Mouse (Mus musculus) lung, embryonic 14.5 days (tissue): ENCODE results near the gene Akirin2. TPM values are rescaled to one million over a fixed set of nuclear protein-coding genes. Genes with fewer than 3 reads are reported as not detected.

Source experiments
- ATAC-seq: fragments of 200-750 bp; cut with Nextera tagmentation; 2 replicates; pipeline ENCODE4 v1.8.0; 2017; ENCODE audit warnings: mild to moderate bottlenecking, moderate TSS enrichment, moderate library complexity; ENCODE audit not compliant: insufficient read depth
- DNase-seq: peaks from one replicate; pipeline ENCODE4 v3.0.0-alpha.2; 2015
- H3K27ac ChIP-seq: fragments of 300-500 bp; sonication (generic); 2 replicates; pipeline ENCODE4 v1.5.1; 2014; ENCODE audit warnings: low read depth, mild to moderate bottlenecking, moderate library complexity
- H3K27me3 ChIP-seq: fragments of 300-500 bp; sonication (generic); 2 replicates; pipeline ENCODE4 v1.6.1; 2014; ENCODE audit warnings: low read length, control low read depth; ENCODE audit not compliant: insufficient read depth
- H3K36me3 ChIP-seq: fragments of 300-500 bp; sonication (generic); 2 replicates; pipeline ENCODE4 v1.6.1; 2014; ENCODE audit warnings: control low read depth; ENCODE audit not compliant: insufficient read depth
- H3K4me1 ChIP-seq: fragments of 300-500 bp; sonication (generic); 2 replicates; pipeline ENCODE4 v1.6.1; 2014; ENCODE audit warnings: antibody characterized with exemption, control low read depth; ENCODE audit not compliant: insufficient read depth
- H3K4me2 ChIP-seq: fragments of 300-500 bp; sonication (generic); 2 replicates; pipeline ENCODE4 v1.6.1; 2014; ENCODE audit warnings: mild to moderate bottlenecking
- H3K4me3 ChIP-seq: fragments of 300-500 bp; sonication (generic); 2 replicates; pipeline ENCODE4 v1.5.1; 2014; ENCODE audit warnings: low read depth, low read length
- H3K9ac ChIP-seq: fragments of 300-500 bp; sonication (generic); 2 replicates; pipeline ENCODE4 v1.6.1; 2014
- H3K9me3 ChIP-seq: fragments of 300-500 bp; sonication (generic); 2 replicates; pipeline ENCODE4 v1.6.1; 2016; ENCODE audit warnings: low read depth, low read length, control low read depth
- CTCF ChIP-seq: IDR thresholded peaks from 2 replicates; pipeline ENCODE4 v1.5.1; 2016; ENCODE audit warnings: antibody characterized with exemption, low read depth
- WGBS: fragments of 180-500 bp; shearing (Covaris S2); extraction: QIAGEN DNeasy Blood & Tissue Kit; methylation state at CpG from one replicate; pipeline ENCODE4 v1.1.7; 2014; 5-methylcytosine and 5-hydroxymethylcytosine counted together
- polyA plus RNA-seq: library from polyadenylated mRNA; unstranded; fragments of >200 nt; fragmentation: Nextera tagmentation; extraction: Ambion mirVana; gene quantifications from 2 replicates; pipeline ENCODE4 v1.2.1, GENCODE M21; 2014

Gene Akirin2
- polyA plus RNA-seq, 1 experiment from 2014 or later: 60.0 TPM

- WGBS: 2% methylated on average over 34 of the region's 38 CpGs
- H3K36me3 ChIP-seq: no peaks in the 10 kb centered on the region
- H3K27me3 ChIP-seq: no peaks in the 10 kb centered on the region
- no peaks in the 10 kb centered on the region for H3K9me3 ChIP-seq
- H3K9ac ChIP-seq: peak overlapping the region; percentile 84
- peak overlapping the region; percentile 57 for H3K4me2 ChIP-seq
- H3K4me1 ChIP-seq: no peaks in the 10 kb centered on the region
- H3K27ac ChIP-seq: peak overlapping the region; percentile 92
- peak; percentile 98 for DNase-seq
- H3K4me3 ChIP-seq: peak overlapping the region; percentile 97
- peak; percentile 95 for ATAC-seq
- TF ChIP-seq CTCF: no peak
These were observed 573 bp upstream of the Akirin2 start for GRCm38 (mm10) chr4:34549981-34550747.

- DNase-seq: peak; percentile 79
- H3K27ac ChIP-seq: peak overlapping the region; percentile 92
- TF ChIP-seq CTCF: no peak
- H3K36me3 ChIP-seq: no peaks in the 10 kb centered on the region
- peak overlapping the region; percentile 70 for H3K4me2 ChIP-seq
- no peaks in the 10 kb centered on the region for H3K9me3 ChIP-seq
- ATAC-seq: peak; percentile 76
- under 1% methylated on average over 42 of the region's 50 CpGs for WGBS
- H3K27me3 ChIP-seq: no peaks in the 10 kb centered on the region
- H3K9ac ChIP-seq: peak overlapping the region; percentile 84
- peak overlapping the region; percentile 97 for H3K4me3 ChIP-seq
- H3K4me1 ChIP-seq: peaks cover 6% of the 10 kb centered on the region; the same call in 1 of the 2 replicates
These were observed 517 bp downstream of the Akirin2 start for GRCm38 (mm10) chr4:34551098-34551809.

GRCm38 (mm10) chr4:34551966-34552365 is 1.2 kb downstream of the Akirin2 start:
- no peak for TF ChIP-seq CTCF
- ATAC-seq (no peak), DNase-seq (no peak)
- H3K4me2 ChIP-seq: peak overlapping the region; percentile 70
- H3K27ac ChIP-seq: peak overlapping the region; percentile 92; the same call in 1 of the 2 replicates
- H3K9ac ChIP-seq: peak overlapping the region; percentile 84
- H3K27me3 ChIP-seq: no peaks in the 10 kb centered on the region
- H3K36me3 ChIP-seq: no peaks in the 10 kb centered on the region
- no peaks in the 10 kb centered on the region for H3K9me3 ChIP-seq
- H3K4me1 ChIP-seq: peaks cover 9% of the 10 kb centered on the region; the same call in 1 of the 2 replicates
- H3K4me3 ChIP-seq: peak overlapping the region; percentile 97
- WGBS: 4% methylated on average over 3 of the region's 3 CpGs

GRCm38 (mm10) chr4:34554596-34554995 is 3.9 kb downstream of the Akirin2 start:
- no peak overlapping the region for H3K9ac ChIP-seq
- no peak overlapping the region for H3K4me3 ChIP-seq
- no peaks in the 10 kb centered on the region for H3K36me3 ChIP-seq
- peaks cover 9% of the 10 kb centered on the region; the same call in 1 of the 2 replicates for H3K4me1 ChIP-seq
- WGBS: 46% methylated on average over 1 of the region's 1 CpGs
- H3K27me3 ChIP-seq: no peaks in the 10 kb centered on the region
- no peak for TF ChIP-seq CTCF
- H3K4me2 ChIP-seq: no peak overlapping the region
- DNase-seq: no peak
- H3K9me3 ChIP-seq: no peaks in the 10 kb centered on the region
- no peak for ATAC-seq
- no peak overlapping the region for H3K27ac ChIP-seq

GRCm38 (mm10) chr4:34555604-34556003 is 4.9 kb downstream of the Akirin2 start:
- ATAC-seq: no peak
- H3K4me1 ChIP-seq: peaks cover 9% of the 10 kb centered on the region; the same call in 1 of the 2 replicates
- WGBS: 92% methylated on average over 3 of the region's 3 CpGs

GRCm38 (mm10) chr4:34556183-34556582 is 5.4 kb downstream of the Akirin2 start:
- Histone ChIP-seq H3K4me1 (peaks cover 9% of the 10 kb centered on the region; the same call in 1 of the 2 replicates), H3K27me3 (no peaks in the 10 kb centered on the region), H3K27ac (no peak overlapping the region), H3K36me3 (no peaks in the 10 kb centered on the region), H3K9ac (no peak overlapping the region), H3K9me3 (no peaks in the 10 kb centered on the region), H3K4me2 (no peak overlapping the region), H3K4me3 (no peak overlapping the region)
- DNase-seq (peak; percentile 8), ATAC-seq (no peak)
- TF ChIP-seq CTCF: no peak

More at GRCm38 (mm10) chr4:34555604-34556003, 4.9 kb downstream of the Akirin2 start:
- Histone ChIP-seq H3K27me3 (no peaks in the 10 kb centered on the region), H3K4me2 (no peak overlapping the region), H3K9ac (no peak overlapping the region), H3K9me3 (no peaks in the 10 kb centered on the region), H3K4me3 (no peak overlapping the region), H3K27ac (no peak overlapping the region), H3K36me3 (no peaks in the 10 kb centered on the region)
- no peak for DNase-seq
- TF ChIP-seq CTCF: no peak

GRCm38 (mm10) chr4:34560971-34561370 is 10.2 kb downstream of the Akirin2 start:
- 52% methylated on average over 4 of the region's 4 CpGs for WGBS
- H3K4me1 ChIP-seq: peaks cover 5% of the 10 kb centered on the region; the same call in 1 of the 2 replicates
- no peak overlapping the region for H3K27ac ChIP-seq
- H3K4me2 ChIP-seq: no peak overlapping the region
- peak; percentile 54 for TF ChIP-seq CTCF
- no peaks in the 10 kb centered on the region for H3K9me3 ChIP-seq
- H3K9ac ChIP-seq: no peak overlapping the region
- H3K4me3 ChIP-seq: no peak overlapping the region
- H3K27me3 ChIP-seq: no peaks in the 10 kb centered on the region
- peaks cover 26% of the 10 kb centered on the region for H3K36me3 ChIP-seq
- ATAC-seq: no peak
- peak; percentile 73 for DNase-seq
